ENCODE assay signal across 11 mouse cellular contexts in genomic region chr1:172431836-172432586, GRCm38 (mm10). TPM values are rescaled to one million over a fixed set of nuclear protein-coding genes. Genes with fewer than 3 reads are reported as not detected.
DNase-seq lines count a peak whose midpoint lies in the region; ATAC-seq and TF ChIP-seq lines count a peak whose summit lies in the region.
"Had no signal": no experiment of that assay in that cellular context is flagged by ENCODE, and none has a peak within 500 bp of the region (broad histone marks: within the 10 kb centered on the region; RNA-seq: fewer than 3 reads in every experiment).

No protein-coding gene starts in this region.

- no peak for DNase-seq in spleen, adult 2 months (ENCODE audit: low read depth in 1 of 2, low spot score in 2 of 2)
- DNase-seq in spleen, postnatal 4 days (ENCODE audit: low spot score in 2 of 2), result no peak
- DNase-seq in kidney, postnatal 0 days (ENCODE audit: low spot score), result peak; percentile 83
- DNase-seq in layer of hippocampus, postnatal 14 days (ENCODE audit: low spot score in 2 of 2), result no peak
- no peak for DNase-seq in thymus, postnatal 36 days
- no peak for DNase-seq in frontal cortex, postnatal 10 days (ENCODE audit: low spot score in 2 of 2)

- H3K4me2 ChIP-seq in heart, embryonic 12.5 days, result no peak overlapping the region
- H3K4me2 ChIP-seq in kidney, postnatal 0 days (ENCODE audit: low read length), result no peak overlapping the region
- no peak overlapping the region for H3K4me2 ChIP-seq in stomach, embryonic 16.5 days (ENCODE audit: low read depth, low read length)
- H3K4me2 ChIP-seq: hindbrain, embryonic 15.5 days; midbrain, embryonic 12.5 days had no signal

- no peaks in the 10 kb centered on the region for H3K9me3 ChIP-seq in heart, embryonic 12.5 days (replicated peaks)
- no peaks in the 10 kb centered on the region for H3K9me3 ChIP-seq in kidney, postnatal 0 days (replicated peaks; ENCODE audit: low read length)
- no peaks in the 10 kb centered on the region for H3K9me3 ChIP-seq in stomach, embryonic 16.5 days (replicated peaks; ENCODE audit: control insufficient read depth, low read length)
- H3K9me3 ChIP-seq: hindbrain, embryonic 15.5 days; midbrain, embryonic 12.5 days had no signal

- no peak for TF ChIP-seq POLR2A in spleen, adult 2 months (IDR thresholded peaks at IDR 0.05; ENCODE audit: low read depth, low read length)

- no peak for TF ChIP-seq CTCF in spleen, adult 2 months (IDR thresholded peaks at IDR 0.05; ENCODE audit: extremely low read depth, insufficient read depth, insufficient read length, insufficient replicate concordance)
- TF ChIP-seq CTCF in kidney, postnatal 0 days (IDR thresholded peaks at IDR 0.05; ENCODE audit: low read depth), result no peak

- ATAC-seq in heart, embryonic 12.5 days (ENCODE audit: insufficient number of reproducible peaks, low FRiP score), result peak; percentile 78
- peak; percentile 56 for ATAC-seq in kidney, postnatal 0 days (replicated peaks; ENCODE audit: low FRiP score, low read depth)
- peak; percentile 77 for ATAC-seq in stomach, embryonic 16.5 days (ENCODE audit: insufficient read depth, low FRiP score)

- H3K27ac ChIP-seq in spleen, adult 2 months (ENCODE audit: insufficient read depth, low read length), result peak overlapping the region; percentile 21; the same call in 1 of the 2 replicates
- peak overlapping the region; percentile 46 for H3K27ac ChIP-seq in heart, embryonic 12.5 days (ENCODE audit: poor library complexity, severe bottlenecking)
- peak overlapping the region; percentile 66 for H3K27ac ChIP-seq in kidney, postnatal 0 days
- peak overlapping the region; percentile 16; the same call in 1 of the 2 replicates for H3K27ac ChIP-seq in stomach, embryonic 16.5 days (ENCODE audit: low read length)
- H3K27ac ChIP-seq: hindbrain, embryonic 15.5 days; midbrain, embryonic 12.5 days had no signal

- no peak overlapping the region for H3K9ac ChIP-seq in heart, embryonic 12.5 days
- H3K9ac ChIP-seq in kidney, postnatal 0 days (ENCODE audit: low read depth, low read length), result no peak overlapping the region
- H3K9ac ChIP-seq in stomach, embryonic 16.5 days (ENCODE audit: low read length), result no peak overlapping the region
- H3K9ac ChIP-seq: hindbrain, embryonic 15.5 days; midbrain, embryonic 12.5 days had no signal

- H3K27me3 ChIP-seq in spleen, adult 2 months (ENCODE audit: control insufficient read depth, insufficient read depth, low read length), result no peaks in the 10 kb centered on the region
- no peaks in the 10 kb centered on the region for H3K27me3 ChIP-seq in heart, embryonic 12.5 days (replicated peaks)
- no peaks in the 10 kb centered on the region for H3K27me3 ChIP-seq in kidney, postnatal 0 days (ENCODE audit: insufficient read depth, low read length)
- no peaks in the 10 kb centered on the region for H3K27me3 ChIP-seq in stomach, embryonic 16.5 days (ENCODE audit: control insufficient read depth, insufficient read depth, low read length)
- H3K27me3 ChIP-seq: hindbrain, embryonic 15.5 days; midbrain, embryonic 12.5 days had no signal

- H3K4me3 ChIP-seq in spleen, adult 2 months (ENCODE audit: extremely low read depth, insufficient read depth, insufficient read length), result no peak overlapping the region
- H3K4me3 ChIP-seq in heart, embryonic 12.5 days, result no peak overlapping the region
- H3K4me3 ChIP-seq in kidney, postnatal 0 days (replicated peaks; ENCODE audit: low read depth, low read length), result no peak overlapping the region
- no peak overlapping the region for H3K4me3 ChIP-seq in stomach, embryonic 16.5 days (replicated peaks; ENCODE audit: low read length)
- H3K4me3 ChIP-seq: hindbrain, embryonic 15.5 days; midbrain, embryonic 12.5 days had no signal

- 71% methylated on average over 4 of the region's 4 CpGs for WGBS in spleen, adult 2 months
- 26% methylated on average over 4 of the region's 4 CpGs for WGBS in heart, embryonic 12.5 days
- 13% methylated on average over 4 of the region's 4 CpGs for WGBS in kidney, postnatal 0 days
- 22% methylated on average over 4 of the region's 4 CpGs for WGBS in stomach, embryonic 16.5 days

- peaks cover 15% of the 10 kb centered on the region; the same call in 1 of the 2 replicates for H3K4me1 ChIP-seq in spleen, adult 2 months (ENCODE audit: control insufficient read depth, insufficient read depth, insufficient read length)
- peaks cover 38% of the 10 kb centered on the region for H3K4me1 ChIP-seq in heart, embryonic 12.5 days (replicated peaks)
- H3K4me1 ChIP-seq in kidney, postnatal 0 days (replicated peaks; ENCODE audit: insufficient read depth, low read length), result peaks cover 23% of the 10 kb centered on the region; the same call in 1 of the 2 replicates
- H3K4me1 ChIP-seq in stomach, embryonic 16.5 days (ENCODE audit: control insufficient read depth, insufficient read depth, low read length), result peaks cover 21% of the 10 kb centered on the region
- H3K4me1 ChIP-seq: hindbrain, embryonic 15.5 days; midbrain, embryonic 12.5 days had no signal

- H3K36me3 ChIP-seq in spleen, adult 2 months (ENCODE audit: control insufficient read depth, insufficient read depth, low read length), result no peaks in the 10 kb centered on the region
- H3K36me3 ChIP-seq in heart, embryonic 12.5 days, result no peaks in the 10 kb centered on the region
- no peaks in the 10 kb centered on the region for H3K36me3 ChIP-seq in kidney, postnatal 0 days (ENCODE audit: insufficient read depth, low read length)
- H3K36me3 ChIP-seq in stomach, embryonic 16.5 days (ENCODE audit: control insufficient read depth, insufficient read depth, low read length), result no peaks in the 10 kb centered on the region
- H3K36me3 ChIP-seq: hindbrain, embryonic 15.5 days; midbrain, embryonic 12.5 days had no signal

RNA-seq across cellular contexts. Expression of gene Slamf9, which starts 43.1 kb away (rescaled TPM):
- polyA plus RNA-seq in spleen, adult 2 months (2012; rRNA removed), result 4.3 and 5.5 TPM in 2 replicates
- polyA plus RNA-seq in heart, embryonic 12.5 days (2016; fragmentation: Nextera tagmentation; extraction: Ambion mirVana), result 0.95 and 1.3 TPM in 2 replicates
- 1.3 and 2.3 TPM in 2 replicates for polyA plus RNA-seq in kidney, postnatal 0 days (2015; fragmentation: Nextera tagmentation; extraction: Ambion mirVana)
- polyA plus RNA-seq in stomach, embryonic 16.5 days (2015; fragmentation: Nextera tagmentation; extraction: Ambion mirVana), result 0.59 and 0.91 TPM in 2 replicates
- not detected for total RNA-seq in layer of hippocampus, postnatal 14 days (2021)
- total RNA-seq: MEL had no signal

RNA-seq across cellular contexts. Expression of gene Igsf9, which starts 49.6 kb away (rescaled TPM):
- polyA plus RNA-seq in spleen, adult 2 months (2012; rRNA removed), result 8.6 and 9.0 TPM in 2 replicates
- 11.4 and 11.8 TPM in 2 replicates for polyA plus RNA-seq in heart, embryonic 12.5 days (2016; fragmentation: Nextera tagmentation; extraction: Ambion mirVana)
- polyA plus RNA-seq in kidney, postnatal 0 days (2015; fragmentation: Nextera tagmentation; extraction: Ambion mirVana), result 12.5 and 13.3 TPM in 2 replicates
- polyA plus RNA-seq in stomach, embryonic 16.5 days (2015; fragmentation: Nextera tagmentation; extraction: Ambion mirVana), result 51.6 and 55.3 TPM in 2 replicates
- total RNA-seq in layer of hippocampus, postnatal 14 days (2021), result 1 to 10 TPM; 7.2 to 8.9 TPM

RNA-seq across cellular contexts. Expression of gene Pigm, which starts 55.7 kb away (rescaled TPM):
- 8.8 and 11.5 TPM in 2 replicates for polyA plus RNA-seq in spleen, adult 2 months (2012; rRNA removed)
- 8.5 and 9.4 TPM in 2 replicates for polyA plus RNA-seq in heart, embryonic 12.5 days (2016; fragmentation: Nextera tagmentation; extraction: Ambion mirVana)
- polyA plus RNA-seq in kidney, postnatal 0 days (2015; fragmentation: Nextera tagmentation; extraction: Ambion mirVana), result 5.8 and 6.1 TPM in 2 replicates
- 6.1 and 6.4 TPM in 2 replicates for polyA plus RNA-seq in stomach, embryonic 16.5 days (2015; fragmentation: Nextera tagmentation; extraction: Ambion mirVana)
- 1 to 10 TPM; 8.9 to 9.5 TPM for total RNA-seq in layer of hippocampus, postnatal 14 days (2021)

Comparison
In these comparisons a context has a peak if more than half of its experiments do, and no peak if none do; other contexts are left out.
1. H3K27ac ChIP-seq: peak in every context shown above with its lines; median percentile 66 in kidney, postnatal 0 days; 46 in heart, embryonic 12.5 days; 21 in spleen, adult 2 months; 16 in stomach, embryonic 16.5 days.